Mouse (Mus musculus) thymus, postnatal 4 days (tissue): ENCODE measurements around the gene Scube1.

Experiments used
- DNase-seq: peaks from one replicate; pipeline ENCODE4 v3.0.0; 2021

The Scube1 gene

DNA sequence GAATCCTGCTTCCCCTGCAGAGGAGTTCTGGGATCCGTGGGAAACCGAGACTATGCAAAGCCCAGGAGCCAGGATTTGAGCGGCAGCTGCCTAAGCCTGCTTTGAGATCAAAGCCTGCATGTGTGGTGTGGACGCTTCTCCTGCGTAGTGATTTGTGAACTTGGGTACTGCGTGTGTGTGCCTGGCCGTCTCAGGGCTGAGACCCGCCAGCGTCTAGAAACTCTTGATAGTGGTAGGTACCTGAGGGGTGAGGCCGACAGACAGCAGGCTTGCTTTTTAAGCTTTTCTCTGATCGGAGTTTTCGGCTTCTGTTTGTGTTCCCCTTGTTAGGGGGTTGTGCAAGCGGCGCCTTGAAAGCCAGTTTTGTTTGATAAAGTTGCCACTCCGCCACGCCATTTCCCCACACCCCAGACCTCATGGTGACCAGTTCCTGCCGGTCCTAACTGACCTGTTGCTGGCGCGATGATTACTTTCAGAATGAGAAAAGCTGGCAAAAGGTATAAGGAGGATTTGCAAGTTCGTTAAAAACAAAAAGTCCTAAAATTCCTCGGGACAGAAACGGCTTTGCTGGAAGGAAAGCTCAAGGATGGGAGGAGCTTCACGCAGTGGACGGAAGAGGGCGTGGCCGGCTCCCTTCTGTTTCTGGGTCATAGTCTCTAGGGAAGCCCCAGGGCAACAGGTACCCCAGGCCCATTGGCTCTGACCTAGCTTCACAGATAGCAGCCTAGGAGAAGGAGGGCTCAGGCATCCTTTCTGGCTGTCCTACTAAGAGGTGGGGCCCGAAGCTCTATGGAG lies 160.8 kb downstream of the Scube1 start:
- DNase-seq, result peak; percentile 73

DNA sequence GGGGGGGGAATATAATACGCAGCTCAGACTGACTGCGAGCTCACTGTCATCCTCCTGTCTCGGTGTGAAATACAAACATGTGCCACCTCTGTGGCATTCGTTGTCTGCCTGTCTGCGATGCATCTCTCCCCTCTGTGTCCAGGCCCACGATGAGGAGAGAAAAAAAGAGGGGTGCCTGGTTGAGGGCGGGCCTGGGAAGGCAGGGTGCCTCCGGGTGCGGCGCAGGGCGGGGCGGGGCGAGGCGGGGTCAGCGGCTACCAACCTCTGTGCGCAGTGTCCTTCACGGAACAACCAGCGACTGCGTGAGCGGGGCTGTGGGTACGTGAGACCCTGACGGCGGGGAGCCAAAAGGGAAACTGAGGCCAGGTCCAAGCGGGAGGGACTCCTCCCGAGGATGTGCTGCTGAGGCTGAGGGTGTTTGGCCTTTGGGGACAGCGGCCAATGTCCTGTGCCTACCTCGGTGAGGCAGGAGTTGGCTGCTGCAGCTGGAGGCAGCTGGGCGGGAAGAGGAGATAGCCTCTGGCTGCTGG lies 161.4 kb downstream of the Scube1 start, which contains the start of the genes Tspo and Mcat:
Gene Tspo (plus strand): TSS at position 266 of the 530 bp plus-strand sequence.
Gene Mcat (minus strand): TSS at position 461 of the 530 bp plus-strand sequence.
- peak; percentile 86 for DNase-seq

DNA sequence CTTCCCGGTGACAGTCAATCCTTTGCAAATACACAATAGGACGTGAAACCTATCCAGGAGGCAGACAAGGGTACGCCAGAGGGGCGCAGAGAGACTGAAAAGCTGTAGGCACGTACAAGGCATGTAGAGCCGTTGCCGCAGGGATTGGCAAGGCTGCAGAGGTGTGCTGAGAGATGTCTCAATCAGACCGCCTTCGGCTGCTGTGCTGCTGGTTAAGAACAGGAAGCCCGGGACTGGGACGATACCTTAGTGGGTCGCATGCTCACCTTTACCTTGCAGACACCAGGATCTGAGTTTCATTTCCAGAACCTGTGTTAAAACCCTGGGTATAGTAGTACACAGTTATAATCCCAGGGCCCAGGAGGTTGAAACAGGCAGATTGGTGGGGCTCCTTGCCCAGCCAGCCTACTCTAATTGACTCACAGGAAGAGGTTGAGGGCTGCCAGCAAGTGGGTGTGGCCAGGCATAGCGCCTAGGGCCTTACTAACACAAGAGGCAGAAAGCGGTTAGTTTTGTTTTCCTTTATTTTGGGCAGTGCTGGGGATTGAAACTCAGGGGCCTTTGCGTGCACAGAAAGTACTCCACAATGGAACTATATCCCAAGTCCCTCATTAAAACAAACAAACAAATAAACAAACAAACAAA lies 162.1 kb downstream of the Scube1 start:
- peak; percentile 84 for DNase-seq

DNA sequence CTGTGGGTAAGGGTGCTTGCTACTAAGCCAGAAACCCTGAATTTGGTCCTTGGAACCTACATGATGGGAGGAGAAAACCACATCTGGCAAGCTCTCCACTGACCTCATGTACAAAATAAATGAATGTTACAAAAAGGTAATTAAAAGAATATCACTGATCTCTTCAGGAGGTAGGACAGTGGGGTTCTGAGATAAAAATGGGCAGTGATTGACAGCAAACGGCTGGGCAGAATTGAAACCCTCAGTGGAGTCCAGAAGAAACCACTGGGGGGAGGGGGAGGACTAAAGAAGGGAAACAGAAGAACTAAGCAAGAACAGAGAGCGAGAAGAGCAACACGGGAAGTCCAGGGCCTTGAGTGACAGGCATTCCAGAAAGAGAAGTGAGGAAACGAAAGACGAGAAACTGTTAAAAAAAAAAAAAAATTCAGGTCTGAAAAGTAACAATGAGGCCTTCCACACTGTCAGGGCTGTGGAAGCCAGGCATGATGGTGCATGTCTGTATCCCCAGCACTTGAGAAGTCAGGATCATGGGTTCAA lies 163.8 kb downstream of the Scube1 start:
- DNase-seq, result no peak

DNA sequence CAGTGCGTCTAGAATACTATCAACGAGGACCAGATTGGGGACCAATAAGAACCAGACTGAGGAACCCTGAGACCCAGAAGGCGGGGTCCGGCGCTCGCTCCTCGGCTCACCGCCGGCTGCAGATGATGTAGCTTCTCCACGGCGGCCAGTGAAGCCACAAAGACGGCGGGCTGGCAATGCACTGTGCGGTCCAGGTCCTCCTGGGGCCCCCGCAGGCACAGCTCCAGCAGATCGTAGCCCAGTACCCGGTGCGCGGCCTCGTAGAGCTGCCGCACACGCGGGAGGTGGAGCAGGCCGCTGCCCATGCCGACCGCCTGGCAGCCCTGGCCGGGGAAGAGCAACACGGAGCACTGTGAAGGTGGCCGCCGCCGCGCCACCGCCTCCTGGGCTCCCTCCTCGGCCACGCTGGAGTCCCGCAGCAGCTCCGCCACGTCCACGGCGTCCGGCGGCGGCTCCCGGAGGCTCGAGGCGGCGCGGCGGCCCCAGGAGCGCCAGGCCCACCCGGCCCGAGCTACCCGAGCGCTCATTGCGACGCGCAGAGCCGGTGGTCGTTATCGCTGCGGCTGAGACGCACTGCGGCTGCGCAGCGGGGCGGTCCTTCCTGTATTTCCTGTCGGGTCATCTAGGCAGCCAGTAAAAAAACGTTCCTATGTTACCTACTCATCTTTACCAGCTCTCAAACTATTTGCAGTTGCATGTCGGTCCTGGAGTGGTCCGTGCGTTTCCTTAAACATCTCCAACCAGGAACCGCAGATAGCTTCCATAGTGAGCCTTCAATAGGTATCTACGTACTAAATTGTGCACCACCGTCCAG lies 169.5 kb downstream of the Scube1 start:
- DNase-seq, result peak; percentile 93
